Mouse (Mus musculus) embryonic facial prominence, embryonic 14.5 days (tissue): ENCODE results near the gene Asprv1. TPM values are rescaled to one million over a fixed set of nuclear protein-coding genes. Genes with fewer than 3 reads are reported as not detected.

Experiments
- ATAC-seq: fragments of 200-750 bp; cut with Nextera tagmentation; 2 replicates; pipeline ENCODE4 v1.8.0; 2017; ENCODE audit warnings: low read depth, moderate number of reproducible peaks, moderate TSS enrichment
- DNase-seq: peaks from one replicate; pipeline ENCODE4 v3.0.0-alpha.2; 2015; ENCODE audit warnings: low spot score
- H3K27ac ChIP-seq: fragments of 300-500 bp; sonication (generic); replicated peaks from 2 replicates; pipeline ENCODE4 v1.5.1; 2014; ENCODE audit warnings: low read depth, mild to moderate bottlenecking, low read length, moderate library complexity
- H3K27me3 ChIP-seq: fragments of 300-500 bp; sonication (generic); replicated peaks from 2 replicates; pipeline ENCODE4 v1.6.1; 2014; ENCODE audit warnings: low read length; ENCODE audit not compliant: control insufficient read depth, insufficient read depth
- H3K36me3 ChIP-seq: fragments of 300-500 bp; sonication (generic); 2 replicates; pipeline ENCODE4 v1.6.1; 2014; ENCODE audit warnings: low read length, mixed read lengths; ENCODE audit not compliant: control insufficient read depth, insufficient read depth
- H3K4me1 ChIP-seq: fragments of 300-500 bp; sonication (generic); 2 replicates; pipeline ENCODE4 v1.6.1; 2014; ENCODE audit warnings: antibody characterized with exemption, low read length; ENCODE audit not compliant: control insufficient read depth, insufficient read depth
- H3K4me2 ChIP-seq: fragments of 300-500 bp; sonication (generic); 2 replicates; pipeline ENCODE4 v1.6.1; 2014; ENCODE audit warnings: low read depth, mild to moderate bottlenecking, low read length, moderate library complexity, mixed read lengths
- H3K4me3 ChIP-seq: fragments of 300-500 bp; sonication (generic); 2 replicates; pipeline ENCODE4 v1.5.1; 2014; ENCODE audit warnings: low read depth, mild to moderate bottlenecking, low read length
- H3K9ac ChIP-seq: fragments of 300-500 bp; sonication (generic); 2 replicates; pipeline ENCODE4 v1.6.1; 2014; ENCODE audit warnings: low read depth, mild to moderate bottlenecking, low read length, moderate library complexity, mixed read lengths
- H3K9me3 ChIP-seq: fragments of 300-500 bp; sonication (generic); 2 replicates; pipeline ENCODE4 v1.6.1; 2016; ENCODE audit warnings: low read length; ENCODE audit not compliant: control insufficient read depth
- WGBS: fragments of 180-500 bp; shearing (Covaris S2); extraction: QIAGEN DNeasy Blood & Tissue Kit; methylation state at CpG from one replicate; pipeline ENCODE4 v1.1.7; 2014; 5-methylcytosine and 5-hydroxymethylcytosine counted together
- polyA plus RNA-seq: library from polyadenylated mRNA; unstranded; fragments of >200 nt; fragmentation: Nextera tagmentation; extraction: Ambion mirVana; gene quantifications from 2 replicates; pipeline ENCODE4 v1.2.1, GENCODE M21; 2014

The Asprv1 gene
- polyA plus RNA-seq, 1 experiment from 2014 or later, result 74.1 TPM

DNA sequence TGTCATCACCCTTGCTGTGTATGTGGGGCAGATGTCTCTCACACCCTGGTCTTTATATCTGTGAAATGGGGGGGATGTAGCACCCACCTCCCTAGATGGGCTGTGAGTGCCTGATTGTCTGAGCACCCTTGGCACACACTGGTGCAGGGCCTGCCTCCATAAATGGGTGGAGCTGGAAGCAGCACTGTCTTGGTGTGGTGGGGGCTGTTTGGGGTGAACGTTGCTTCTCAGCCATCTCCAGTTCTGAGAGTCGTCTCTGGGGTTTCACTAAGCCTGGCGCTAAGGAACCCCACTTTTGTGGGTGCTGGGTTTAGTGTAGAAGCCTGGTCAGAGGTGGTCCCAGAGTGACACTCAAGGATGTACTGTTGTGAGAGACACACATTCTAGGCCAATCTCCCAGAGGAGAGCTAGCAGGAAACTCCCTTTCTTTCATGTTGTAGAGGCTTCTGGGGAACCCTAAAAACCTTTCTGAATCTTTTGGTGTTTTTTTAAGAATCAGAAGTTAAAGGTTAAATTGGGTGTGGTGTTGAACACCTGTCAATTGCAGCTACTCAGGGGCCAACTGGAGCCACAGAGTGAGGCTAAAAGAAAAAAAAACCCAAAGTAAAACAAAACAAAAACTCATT lies 16.9 kb downstream of the Asprv1 start:
- ATAC-seq, result no peak
- Histone ChIP-seq H3K4me3 (no peak overlapping the region), H3K27me3 (no peaks in the 10 kb centered on the region), H3K4me2 (no peak overlapping the region), H3K9me3 (no peaks in the 10 kb centered on the region), H3K36me3 (peaks cover 10% of the 10 kb centered on the region; the same call in 1 of the 2 replicates), H3K4me1 (no peaks in the 10 kb centered on the region), H3K9ac (no peak overlapping the region), H3K27ac (no peak overlapping the region)
- no peak for DNase-seq
- WGBS, result 69% methylated on average over 3 of the region's 3 CpGs

- no peak overlapping the region for H3K9ac ChIP-seq
These were observed 17.6 kb downstream of the Asprv1 start for GRCm38 (mm10) chr6:86645551-86645950.

DNA sequence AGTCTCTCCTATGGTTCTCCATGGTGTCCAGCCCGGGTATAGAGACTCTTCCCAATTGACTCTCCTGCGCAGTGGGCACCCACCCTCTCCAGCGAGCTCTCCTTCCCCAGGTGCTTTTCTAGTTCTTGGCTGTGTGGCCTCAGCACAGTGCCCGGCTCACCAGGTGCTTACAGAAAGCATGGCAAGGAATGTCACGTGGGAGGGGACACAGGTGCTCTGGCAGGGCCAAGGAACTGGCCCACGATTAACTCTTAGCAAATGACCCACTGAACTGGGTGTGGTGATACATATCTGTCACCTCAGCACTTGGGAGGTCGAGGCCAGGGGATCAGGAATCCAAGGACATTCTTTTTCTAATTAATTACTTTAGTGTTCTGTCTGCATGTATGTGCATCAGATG lies 18.2 kb downstream of the Asprv1 start:
- Histone ChIP-seq H3K4me3 (no peak overlapping the region), H3K27ac (no peak overlapping the region), H3K9ac (no peak overlapping the region), H3K27me3 (no peaks in the 10 kb centered on the region), H3K9me3 (no peaks in the 10 kb centered on the region), H3K4me2 (no peak overlapping the region), H3K4me1 (no peaks in the 10 kb centered on the region), H3K36me3 (peaks cover 23% of the 10 kb centered on the region)
- ATAC-seq (no peak), DNase-seq (no peak)
- WGBS, result 77% methylated on average over 7 of the region's 7 CpGs

More at GRCm38 (mm10) chr6:86645551-86645950, 17.6 kb downstream of the Asprv1 start:
- H3K4me1 ChIP-seq, result no peaks in the 10 kb centered on the region
- no peak overlapping the region for H3K4me3 ChIP-seq
- ATAC-seq (no peak), DNase-seq (no peak)
- 73% methylated on average over 4 of the region's 4 CpGs for WGBS
- peaks cover 17% of the 10 kb centered on the region; the same call in 1 of the 2 replicates for H3K36me3 ChIP-seq
- no peaks in the 10 kb centered on the region for H3K9me3 ChIP-seq
- H3K27me3 ChIP-seq, result no peaks in the 10 kb centered on the region
- no peak overlapping the region for H3K27ac ChIP-seq
- H3K4me2 ChIP-seq, result no peak overlapping the region

- ATAC-seq, result no peak
- H3K4me1 ChIP-seq, result no peaks in the 10 kb centered on the region
These were observed 25.1 kb downstream of the Asprv1 start for GRCm38 (mm10) chr6:86653026-86653425.

DNA sequence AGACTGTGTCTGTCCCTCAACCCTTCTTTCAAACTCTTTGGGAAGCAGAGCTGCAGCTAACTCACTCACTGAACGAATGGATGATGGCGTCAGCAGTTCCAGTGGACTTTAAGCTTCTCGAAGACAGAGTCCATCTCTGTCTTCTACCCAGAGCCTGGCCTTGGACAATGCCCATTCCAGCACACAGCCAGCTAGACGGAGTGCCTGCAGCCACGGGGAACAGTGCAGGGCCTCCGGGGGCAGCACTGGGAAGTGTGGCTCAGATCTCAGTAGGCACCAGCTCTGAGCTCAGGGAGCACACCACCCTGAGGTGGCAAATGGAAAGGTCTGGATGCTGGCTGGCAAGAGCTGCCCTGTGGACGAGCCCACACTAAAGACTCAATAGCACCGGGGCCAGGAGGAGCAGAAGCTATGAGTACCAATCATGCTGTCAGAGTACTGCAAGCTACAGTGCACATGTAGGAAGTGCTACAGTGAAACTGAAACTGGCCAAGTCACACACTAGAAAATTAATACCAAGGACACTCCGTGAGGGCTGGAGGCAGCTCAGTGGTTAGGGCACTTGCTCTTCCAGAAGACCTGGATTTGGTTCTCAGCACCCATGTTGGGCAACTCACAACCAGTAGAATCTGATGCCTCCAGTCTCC lies 26.4 kb downstream of the Asprv1 start:
- Histone ChIP-seq H3K4me3 (no peak overlapping the region), H3K36me3 (peaks cover 60% of the 10 kb centered on the region), H3K9me3 (no peaks in the 10 kb centered on the region), H3K27me3 (no peaks in the 10 kb centered on the region), H3K9ac (no peak overlapping the region), H3K27ac (no peak overlapping the region), H3K4me1 (no peaks in the 10 kb centered on the region), H3K4me2 (no peak overlapping the region)
- WGBS, result 82% methylated on average over 9 of the region's 9 CpGs
- no peak for DNase-seq
- no peak for ATAC-seq

More at GRCm38 (mm10) chr6:86653026-86653425, 25.1 kb downstream of the Asprv1 start:
- Histone ChIP-seq H3K36me3 (peaks cover 54% of the 10 kb centered on the region), H3K9ac (no peak overlapping the region), H3K4me2 (no peak overlapping the region), H3K27me3 (no peaks in the 10 kb centered on the region), H3K9me3 (no peaks in the 10 kb centered on the region), H3K27ac (no peak overlapping the region), H3K4me3 (no peak overlapping the region)
- DNase-seq, result no peak
- WGBS, result 92% methylated on average over 5 of the region's 6 CpGs

DNA sequence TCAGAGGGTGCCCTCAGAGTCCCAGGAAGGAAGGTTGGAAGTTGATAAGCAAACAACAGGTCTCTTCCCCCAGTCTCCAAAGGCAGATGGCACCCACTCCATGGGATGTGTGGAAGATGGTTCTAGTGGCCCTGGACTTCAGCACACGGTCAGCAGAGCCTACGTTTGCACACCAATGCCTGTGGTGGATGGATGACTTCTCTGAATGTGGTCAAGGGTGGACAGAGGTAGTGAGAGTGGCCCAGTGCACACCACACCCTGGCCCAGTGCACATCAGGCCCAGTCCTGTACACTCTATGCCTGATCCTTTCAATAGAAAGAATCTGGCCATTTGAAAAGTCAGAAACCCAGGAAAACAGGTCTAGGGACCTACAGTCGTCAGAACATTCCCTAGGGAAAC lies 30.5 kb downstream of the Asprv1 start:
- peaks cover 61% of the 10 kb centered on the region for H3K36me3 ChIP-seq
- no peaks in the 10 kb centered on the region for H3K9me3 ChIP-seq
- 86% methylated on average over 3 of the region's 3 CpGs for WGBS
- no peak for DNase-seq
- H3K27me3 ChIP-seq, result no peaks in the 10 kb centered on the region
- no peak overlapping the region for H3K4me3 ChIP-seq
- ATAC-seq, result no peak
- no peak overlapping the region for H3K27ac ChIP-seq
- no peak overlapping the region for H3K9ac ChIP-seq
- no peak overlapping the region for H3K4me2 ChIP-seq
- H3K4me1 ChIP-seq, result no peaks in the 10 kb centered on the region

GRCm38 (mm10) chr6:86660161-86660877 lies 32.4 kb downstream of the Asprv1 start:
- Histone ChIP-seq H3K36me3 (peaks cover 60% of the 10 kb centered on the region), H3K4me2 (no peak overlapping the region), H3K27ac (no peak overlapping the region), H3K27me3 (no peaks in the 10 kb centered on the region), H3K9ac (no peak overlapping the region), H3K4me3 (no peak overlapping the region), H3K4me1 (no peaks in the 10 kb centered on the region), H3K9me3 (no peaks in the 10 kb centered on the region)
- no peak for DNase-seq
- ATAC-seq, result no peak
- WGBS, result 77% methylated on average over 9 of the region's 9 CpGs

- Histone ChIP-seq H3K4me1 (peaks cover 12% of the 10 kb centered on the region; the same call in 1 of the 2 replicates), H3K36me3 (peaks cover 38% of the 10 kb centered on the region), H3K27ac (no peak overlapping the region), H3K9ac (no peak overlapping the region), H3K4me2 (no peak overlapping the region), H3K4me3 (no peak overlapping the region), H3K27me3 (no peaks in the 10 kb centered on the region), H3K9me3 (no peaks in the 10 kb centered on the region)
- ATAC-seq (no peak), DNase-seq (no peak)
- WGBS, result 82% methylated on average over 5 of the region's 5 CpGs
These were observed 37.1 kb downstream of the Asprv1 start for GRCm38 (mm10) chr6:86665076-86665475.
